Mouse (Mus musculus) left cerebral cortex, postnatal 10 days (tissue): Measurements from ENCODE around the gene Gpr152. TPM values are rescaled to one million over a fixed set of nuclear protein-coding genes. Genes with fewer than 3 reads are reported as not detected.
A peak's percentile ranks its signal among the peaks of the same experiment; 100 is the strongest.
"Not testable (repeated sequence)": the region's sequence is repeated elsewhere in the genome, so short reads cannot be mapped to it uniquely, and the experiment has no call there.

ENCODE experiments used
- DNase-seq, 2 experiments: peaks; one replicate each; pipeline ENCODE4 v3.0.0; 2021 to 2022; ENCODE audit warnings: low spot score in 2 of 2, mixed read lengths in 1 of 2; ENCODE audit errors: extremely low spot score in 1 of 2
- intact Hi-C: fragments of 180-260 bp; cut with DNase I; formaldehyde crosslinking; loops from one replicate; pipeline ENCODE4 v1.15.1; 2025
- total RNA-seq, 2 experiments: library from RNA; stranded (reverse); gene quantifications; 2 replicates each; pipeline ENCODE4 v1.2.3; 2021

The Gpr152 gene
- total RNA-seq, 2 experiments from 2014 or later, result not detected

- intact Hi-C loops, result no loop called here
- no peak for DNase-seq
Observed at GRCm38 (mm10) chr19:4124432-4124831, 15.2 kb upstream of the Gpr152 start.

GRCm38 (mm10) chr19:4125268-4125667 is 14.3 kb upstream of the Gpr152 start:
- intact Hi-C loops, result loop anchor here (5.0 kb wide), 1 partner anchor 77 kb away; the partner anchor contains the start of gene Rad9a
- not testable (repeated sequence) for DNase-seq

GRCm38 (mm10) chr19:4125741-4126696 is 13.6 kb upstream of the Gpr152 start, which contains the start of gene Aip:
Aip (minus strand) TSS chr19:4125858.
- intact Hi-C loops, result loop anchor here (5.0 kb wide), 1 partner anchor 76 kb away; the partner anchor contains the start of gene Rad9a

GRCm38 (mm10) chr19:4126759-4127495 is 12.7 kb upstream of the Gpr152 start:
- no peak for DNase-seq
- intact Hi-C loops, result loop anchor here (5.0 kb wide), 1 partner anchor 75 kb away; the partner anchor contains the start of gene Rad9a

More at GRCm38 (mm10) chr19:4125741-4126696, 13.6 kb upstream of the Gpr152 start, which contains the start of gene Aip:
- peak; percentile 97 to 100 for DNase-seq

GRCm38 (mm10) chr19:4129462-4129861 is 10.1 kb upstream of the Gpr152 start:
- intact Hi-C loops, result loop anchor here (5.0 kb wide), 1 partner anchor 73 kb away; the partner anchor contains the start of gene Rad9a
- DNase-seq, result no peak

GRCm38 (mm10) chr19:4130106-4130505 is 9.5 kb upstream of the Gpr152 start:
- intact Hi-C loops, result no loop called here
- DNase-seq, result no peak

- intact Hi-C loops, result no loop called here
- DNase-seq, result no peak
Observed at GRCm38 (mm10) chr19:4131075-4131474, 8.5 kb upstream of the Gpr152 start.

GRCm38 (mm10) chr19:4131768-4132167 is 7.8 kb upstream of the Gpr152 start:
- intact Hi-C loops, result no loop called here
- no peak for DNase-seq

GRCm38 (mm10) chr19:4134354-4134753 is 5.2 kb upstream of the Gpr152 start:
- DNase-seq, result peak in 1 of 2 experiments; percentile 32
- intact Hi-C loops, result no loop called here

- intact Hi-C loops, result not testable (repeated sequence)
- peak in 1 of 2 experiments; percentile 15 for DNase-seq
Observed at GRCm38 (mm10) chr19:4135229-4135962, 4.2 kb upstream of the Gpr152 start.

GRCm38 (mm10) chr19:4135963-4136345 is 3.6 kb upstream of the Gpr152 start:
- intact Hi-C loops, result not testable (repeated sequence)
- peak in 1 of 2 experiments; percentile 12 for DNase-seq

GRCm38 (mm10) chr19:4136463-4136862 is 3.1 kb upstream of the Gpr152 start:
- intact Hi-C loops, result no loop called here
- DNase-seq, result no peak

GRCm38 (mm10) chr19:4137913-4138312 is 1.7 kb upstream of the Gpr152 start:
- no peak for DNase-seq
- intact Hi-C loops, result no loop called here

- DNase-seq, result no peak
- intact Hi-C loops, result no loop called here
Observed at GRCm38 (mm10) chr19:4140147-4140546, 560 bp downstream of the Gpr152 start.

GRCm38 (mm10) chr19:4142416-4143173 is 3.0 kb downstream of the Gpr152 start:
- intact Hi-C loops, result no loop called here
- no peak for DNase-seq

- intact Hi-C loops, result no loop called here
- DNase-seq, result no peak
Observed at GRCm38 (mm10) chr19:4143759-4144268, 4.2 kb downstream of the Gpr152 start, which contains the start of gene Cabp4. Cabp4 (minus strand) TSS chr19:4144033.

- intact Hi-C loops, result no loop called here
- peak in 1 of 2 experiments; percentile 67 for DNase-seq
Observed at GRCm38 (mm10) chr19:4144550-4145498, 5.2 kb downstream of the Gpr152 start.
